Mouse (Mus musculus) 416B (cell line): Measurements from ENCODE around the gene Cnga4.
"Not testable (repeated sequence)": the region's sequence is repeated elsewhere in the genome, so short reads cannot be mapped to it uniquely, and the experiment has no call there.

Source experiments
- DNase-seq: peaks from one replicate; pipeline ENCODE4 v3.0.0; 2011; ENCODE audit warnings: low read depth

The Cnga4 gene

GRCm38 (mm10) chr7:105404268-105404667, at the start of gene Cnga4:
Cnga4 (plus strand) TSS chr7:105404568.
- no peak for DNase-seq

- DNase-seq = not testable (repeated sequence)
These were observed 48.3 kb upstream of the Cnga4 start for GRCm38 (mm10) chr7:105356064-105356463.

GRCm38 (mm10) chr7:105356487-105356886, 47.9 kb upstream of the Cnga4 start:
- DNase-seq = not testable (repeated sequence)

GRCm38 (mm10) chr7:105361713-105362112, 42.7 kb upstream of the Cnga4 start:
- no peak for DNase-seq

GRCm38 (mm10) chr7:105367268-105367667, 37.1 kb upstream of the Cnga4 start:
- DNase-seq = no peak

- DNase-seq = no peak
These were observed 36.4 kb upstream of the Cnga4 start, which contains the start of gene Olfr692 for GRCm38 (mm10) chr7:105367930-105368329. Olfr692 (plus strand) TSS chr7:105368230.

- DNase-seq = no peak
These were observed 35.8 kb upstream of the Cnga4 start for GRCm38 (mm10) chr7:105368521-105368920.

- DNase-seq = peak; percentile 87
These were observed 31.5 kb upstream of the Cnga4 start for GRCm38 (mm10) chr7:105372912-105373311.

GRCm38 (mm10) chr7:105373509-105373908, 30.9 kb upstream of the Cnga4 start:
- peak; percentile 65 for DNase-seq

- DNase-seq = no peak
These were observed 30.4 kb upstream of the Cnga4 start for GRCm38 (mm10) chr7:105373976-105374375.

- no peak for DNase-seq
These were observed 29.5 kb upstream of the Cnga4 start, which contains the start of gene Gm5901 for GRCm38 (mm10) chr7:105374866-105375265. Gm5901 (plus strand) TSS chr7:105375038.

- DNase-seq = peak; percentile 7
These were observed 24.0 kb upstream of the Cnga4 start for GRCm38 (mm10) chr7:105380329-105380728.

- peak; percentile 31 for DNase-seq
These were observed 16.7 kb upstream of the Cnga4 start for GRCm38 (mm10) chr7:105387696-105388095.

- DNase-seq = peak; percentile 24
These were observed 14.1 kb upstream of the Cnga4 start for GRCm38 (mm10) chr7:105390236-105390635.

GRCm38 (mm10) chr7:105394606-105395005, 9.8 kb upstream of the Cnga4 start:
- no peak for DNase-seq

- DNase-seq = peak; percentile 11
These were observed 9.1 kb upstream of the Cnga4 start for GRCm38 (mm10) chr7:105395131-105395820.

- no peak for DNase-seq
These were observed 8.2 kb upstream of the Cnga4 start for GRCm38 (mm10) chr7:105396126-105396525.

- DNase-seq = peak; percentile 91
These were observed 5.1 kb upstream of the Cnga4 start for GRCm38 (mm10) chr7:105399058-105399934.

GRCm38 (mm10) chr7:105399935-105400624, 4.3 kb upstream of the Cnga4 start, which contains the start of gene Fam160a2:
Fam160a2 (minus strand) TSS chr7:105400054.
- DNase-seq = peak; percentile 99

- no peak for DNase-seq
These were observed 2.0 kb downstream of the Cnga4 start for GRCm38 (mm10) chr7:105406322-105406721.

GRCm38 (mm10) chr7:105411874-105412632, 7.7 kb downstream of the Cnga4 start:
- DNase-seq = peak; percentile 48
